Mouse (Mus musculus) heart, adult 2 months (tissue): Measurements from ENCODE around the gene Tas2r140.

Experiments used
- CTCF ChIP-seq: fragments of 200-600 bp; IDR thresholded peaks from 2 replicates; pipeline ENCODE4 v1.8.1; 2022; ENCODE audit warnings: antibody characterized with exemption, mild to moderate bottlenecking, moderate library complexity
- EP300 ChIP-seq: fragments of 200-500 bp; IDR thresholded peaks from 2 replicates; pipeline ENCODE4 v1.6.1; 2011; ENCODE audit warnings: low read depth, low read length, control low read depth; ENCODE audit not compliant: insufficient read depth
- POLR2A ChIP-seq: fragments of 200-500 bp; IDR thresholded peaks from 2 replicates; pipeline ENCODE4 v1.6.1; 2011; ENCODE audit warnings: mild to moderate bottlenecking, low read depth, low read length, control low read depth; ENCODE audit not compliant: insufficient read depth

GRCm38 (mm10) chr6:133102430-133102829 is 46.8 kb upstream of the Tas2r140 start:
- TF ChIP-seq POLR2A (no peak), CTCF (no peak), EP300 (no peak)
